Mouse (Mus musculus): ENCODE data around the gene Nfx1.

Gene Nfx1

GRCm38 (mm10) chr4:41046254-41046795 is 75.6 kb downstream of the Nfx1 start:
- no peak for DNase-seq (ENCODE audit: low read depth, low spot score)

- DNase-seq (ENCODE audit: low read depth, low spot score) = peak; percentile 35
These were observed 77.0 kb downstream of the Nfx1 start, which contains the start of gene Aqp7 for GRCm38 (mm10) chr4:41047524-41048271. Aqp7 (minus strand) TSS chr4:41048139.

- DNase-seq (ENCODE audit: low read depth, low spot score) = no peak
These were observed 78.2 kb downstream of the Nfx1 start for GRCm38 (mm10) chr4:41048926-41049325.

GRCm38 (mm10) chr4:41050726-41051675 is 80.3 kb downstream of the Nfx1 start:
- peak; percentile 65 for DNase-seq (ENCODE audit: low read depth, low spot score)

GRCm38 (mm10) chr4:41051781-41052180 is 81.1 kb downstream of the Nfx1 start:
- no peak for DNase-seq (ENCODE audit: low read depth, low spot score)

- no peak for DNase-seq (ENCODE audit: low read depth, low spot score)
These were observed 84.4 kb downstream of the Nfx1 start for GRCm38 (mm10) chr4:41055111-41055510.

GRCm38 (mm10) chr4:41056253-41056652 is 85.5 kb downstream of the Nfx1 start:
- DNase-seq (ENCODE audit: low read depth, low spot score) = no peak

- no peak for DNase-seq (ENCODE audit: low read depth, low spot score)
These were observed 86.1 kb downstream of the Nfx1 start for GRCm38 (mm10) chr4:41056742-41057332.

GRCm38 (mm10) chr4:41057361-41057760 is 86.7 kb downstream of the Nfx1 start:
- DNase-seq (ENCODE audit: low read depth, low spot score) = no peak

GRCm38 (mm10) chr4:41063351-41063750 is 92.6 kb downstream of the Nfx1 start:
- DNase-seq (ENCODE audit: low read depth, low spot score) = no peak

GRCm38 (mm10) chr4:41063894-41064673 is 93.4 kb downstream of the Nfx1 start:
- no peak for DNase-seq (ENCODE audit: low read depth, low spot score)

GRCm38 (mm10) chr4:41065196-41065595 is 94.5 kb downstream of the Nfx1 start:
- DNase-seq (ENCODE audit: low read depth, low spot score) = no peak

GRCm38 (mm10) chr4:41071500-41072429 is 101.1 kb downstream of the Nfx1 start:
- DNase-seq (ENCODE audit: low read depth, low spot score) = no peak

- DNase-seq (ENCODE audit: low read depth, low spot score) = peak; percentile 21
These were observed 102.5 kb downstream of the Nfx1 start for GRCm38 (mm10) chr4:41073008-41073817.

- no peak for DNase-seq (ENCODE audit: low read depth, low spot score)
These were observed 103.8 kb downstream of the Nfx1 start for GRCm38 (mm10) chr4:41074461-41074860.
